16 mouse cellular contexts compared by ENCODE assay signal in the genomic region with DNA sequence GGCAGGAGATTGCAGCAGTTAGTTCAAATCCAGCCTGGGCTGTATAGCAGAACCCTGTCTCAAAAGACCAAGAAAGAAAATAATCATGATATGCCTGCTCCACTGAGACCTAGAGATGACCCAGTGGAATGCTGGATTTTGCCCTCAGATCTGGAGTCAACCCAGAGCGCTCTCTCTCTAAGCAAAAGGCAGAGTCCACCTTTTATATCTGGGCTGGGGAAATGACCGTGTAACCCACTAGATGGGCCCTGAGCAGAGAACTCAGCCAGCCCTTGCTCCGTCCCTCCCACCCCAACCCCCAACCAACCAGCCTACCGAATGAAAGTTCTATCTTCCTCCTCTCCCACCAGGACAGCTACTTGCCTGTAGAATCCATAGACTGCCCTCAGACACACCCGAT.
"Had no signal": no experiment of that assay in that cellular context is flagged by ENCODE, and none has a peak within 500 bp of the region (broad histone marks: within the 10 kb centered on the region; RNA-seq: fewer than 3 reads in every experiment).

No protein-coding gene starts in this region.

- H3K9ac ChIP-seq: limb, embryonic 13.5 days; liver, embryonic 14.5 days; lung, embryonic 14.5 days; neural tube, embryonic 13.5 days; stomach, embryonic 15.5 days had no signal

- DNase-seq: left cerebral cortex, postnatal 4 days; lung, embryonic 14.5 days; lung, postnatal 10 days; lung, postnatal 4 days; retina, postnatal 1 day; right cerebral cortex, postnatal 4 days; thymus, adult 2 months; thymus, postnatal 25 days had no signal

- H3K36me3 ChIP-seq: limb, embryonic 13.5 days; neural tube, embryonic 13.5 days; stomach, embryonic 15.5 days had no signal

- ATAC-seq: hindbrain, embryonic 16.5 days; inflammation-experienced regulatory T-cells, adult 6 months; midbrain, embryonic 16.5 days had no signal

- H3K27me3 ChIP-seq: limb, embryonic 13.5 days; neural tube, embryonic 13.5 days; stomach, embryonic 15.5 days had no signal

- H3K4me2 ChIP-seq: limb, embryonic 13.5 days; lung, embryonic 14.5 days; midbrain, embryonic 11.5 days; neural tube, embryonic 13.5 days; stomach, embryonic 15.5 days had no signal

- H3K9me3 ChIP-seq: limb, embryonic 13.5 days; neural tube, embryonic 13.5 days; stomach, embryonic 15.5 days had no signal

- H3K4me3 ChIP-seq: limb, embryonic 13.5 days; neural tube, embryonic 13.5 days; stomach, embryonic 15.5 days had no signal

- H3K27ac ChIP-seq: limb, embryonic 13.5 days; liver, embryonic 14.5 days; neural tube, embryonic 13.5 days; stomach, embryonic 15.5 days had no signal
